Mouse (Mus musculus): ENCODE measurements around the gene C2cd4c. TPM values are rescaled to one million over a fixed set of nuclear protein-coding genes. Genes with fewer than 3 reads are reported as not detected.

The C2cd4c gene
- polyA plus RNA-seq, 1 experiment from 2014 or later: 0.19 TPM

DNA sequence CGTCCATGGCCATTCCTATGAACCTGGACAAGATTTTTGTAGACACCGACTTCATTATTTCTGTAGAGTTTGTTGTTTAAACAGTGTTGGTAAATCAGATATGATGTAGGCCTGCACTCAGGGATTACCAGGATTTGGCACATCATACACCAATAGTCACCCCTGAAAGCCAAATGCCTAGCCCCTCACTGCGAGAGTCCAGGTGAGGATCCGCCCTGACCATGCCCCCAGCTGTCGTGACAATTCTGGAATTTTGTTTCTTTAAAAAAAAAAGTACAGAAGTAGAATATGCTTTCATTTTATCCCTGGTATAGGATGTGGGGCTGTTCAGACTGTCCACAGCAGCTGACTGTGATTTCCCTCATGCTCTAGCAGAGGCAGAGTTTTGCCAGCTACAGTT, 43.9 kb downstream of the C2cd4c start:
- WGBS: 91% methylated on average over 5 of the region's 5 CpGs

DNA sequence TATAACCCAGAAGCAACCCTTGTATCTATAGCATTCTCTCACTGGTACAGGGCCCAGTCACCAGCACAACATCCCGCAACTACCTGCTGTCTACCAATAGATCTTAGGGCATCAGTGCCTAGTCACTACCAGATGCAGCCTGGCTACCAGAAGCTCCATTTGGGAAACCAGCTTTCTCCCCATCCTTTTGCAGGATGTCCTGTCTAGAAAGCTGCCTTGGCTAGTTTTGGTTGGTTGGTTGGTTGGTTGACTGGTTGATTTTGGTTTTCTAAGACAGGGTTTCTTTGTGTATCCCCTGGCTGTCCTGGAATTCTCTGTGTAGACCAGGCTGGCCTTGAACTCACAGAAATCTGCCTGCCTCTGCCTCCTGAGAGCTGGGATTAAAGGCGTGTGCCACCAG, 54.1 kb downstream of the C2cd4c start:
- 88% methylated on average over 2 of the region's 2 CpGs for WGBS
- no peak for ATAC-seq (replicated peaks; ENCODE audit: low FRiP score, low TSS enrichment, low read depth)
- H3K9me3 ChIP-seq (ENCODE audit: control insufficient read depth, low read length): 0 out of 2 replicates have a peak, but pooled peaks cover 3% of the 10 kb centered on the region

More for the DNA sequence above, 43.9 kb downstream of the C2cd4c start:
- Histone ChIP-seq H3K27me3 (replicated peaks; ENCODE audit: control insufficient read depth, insufficient read depth, low read length) (no peaks in the 10 kb centered on the region), H3K36me3 (ENCODE audit: control insufficient read depth, insufficient read depth, low read length) (no peaks in the 10 kb centered on the region), H3K27ac (ENCODE audit: low read depth) (no peak overlapping the region), H3K4me1 (replicated peaks; ENCODE audit: control insufficient read depth, insufficient read depth, low read length) (no peaks in the 10 kb centered on the region), H3K9ac (ENCODE audit: low read length) (no peak overlapping the region), H3K9me3 (ENCODE audit: control insufficient read depth, low read length) (no peaks in the 10 kb centered on the region), H3K4me2 (ENCODE audit: low read length) (no peak overlapping the region), H3K4me3 (ENCODE audit: low read depth, low read length) (no peak overlapping the region)
- no peak for DNase-seq (ENCODE audit: low spot score)
- no peak for ATAC-seq (replicated peaks; ENCODE audit: low FRiP score, low TSS enrichment, low read depth)

DNA sequence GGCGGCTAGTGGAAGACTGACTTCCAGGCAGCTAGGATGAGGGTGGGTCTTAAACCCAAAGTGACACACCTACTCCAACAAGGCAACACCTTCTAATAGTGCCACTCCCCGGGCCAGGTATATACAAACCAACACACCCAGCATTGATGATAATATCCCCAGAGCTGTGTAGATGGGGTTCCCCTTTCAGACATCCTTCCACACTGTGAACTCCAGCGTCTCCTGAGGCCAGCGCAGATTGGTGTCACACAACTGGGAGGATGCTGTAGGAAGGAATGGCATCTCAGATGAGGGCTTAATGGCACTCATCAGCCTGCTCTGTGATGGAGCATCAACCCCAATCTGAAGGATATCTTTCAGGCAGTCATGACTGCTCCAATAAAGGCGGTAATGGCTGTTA, 56.3 kb downstream of the C2cd4c start:
- no peaks in the 10 kb centered on the region for H3K9me3 ChIP-seq (ENCODE audit: control insufficient read depth, low read length)
- DNase-seq (ENCODE audit: low spot score) (no peak), ATAC-seq (replicated peaks; ENCODE audit: low FRiP score, low TSS enrichment, low read depth) (no peak)
- no peaks in the 10 kb centered on the region for H3K36me3 ChIP-seq (ENCODE audit: control insufficient read depth, insufficient read depth, low read length)
- no peak overlapping the region for H3K4me3 ChIP-seq (ENCODE audit: low read depth, low read length)
- no peaks in the 10 kb centered on the region for H3K27me3 ChIP-seq (replicated peaks; ENCODE audit: control insufficient read depth, insufficient read depth, low read length)
- no peak overlapping the region for H3K9ac ChIP-seq (ENCODE audit: low read length)
- WGBS: 96% methylated on average over 5 of the region's 5 CpGs
- peaks cover 18% of the 10 kb centered on the region for H3K4me1 ChIP-seq (replicated peaks; ENCODE audit: control insufficient read depth, insufficient read depth, low read length)
- H3K27ac ChIP-seq (ENCODE audit: low read depth): no peak overlapping the region
- no peak overlapping the region for H3K4me2 ChIP-seq (ENCODE audit: low read length)

More for the DNA sequence above, 54.1 kb downstream of the C2cd4c start:
- Histone ChIP-seq H3K4me3 (ENCODE audit: low read depth, low read length) (no peak overlapping the region), H3K4me1 (replicated peaks; ENCODE audit: control insufficient read depth, insufficient read depth, low read length) (no peaks in the 10 kb centered on the region), H3K27me3 (replicated peaks; ENCODE audit: control insufficient read depth, insufficient read depth, low read length) (no peaks in the 10 kb centered on the region), H3K9ac (ENCODE audit: low read length) (no peak overlapping the region), H3K4me2 (ENCODE audit: low read length) (no peak overlapping the region), H3K27ac (ENCODE audit: low read depth) (no peak overlapping the region), H3K36me3 (ENCODE audit: control insufficient read depth, insufficient read depth, low read length) (no peaks in the 10 kb centered on the region)
- DNase-seq (ENCODE audit: low spot score): no peak

DNA sequence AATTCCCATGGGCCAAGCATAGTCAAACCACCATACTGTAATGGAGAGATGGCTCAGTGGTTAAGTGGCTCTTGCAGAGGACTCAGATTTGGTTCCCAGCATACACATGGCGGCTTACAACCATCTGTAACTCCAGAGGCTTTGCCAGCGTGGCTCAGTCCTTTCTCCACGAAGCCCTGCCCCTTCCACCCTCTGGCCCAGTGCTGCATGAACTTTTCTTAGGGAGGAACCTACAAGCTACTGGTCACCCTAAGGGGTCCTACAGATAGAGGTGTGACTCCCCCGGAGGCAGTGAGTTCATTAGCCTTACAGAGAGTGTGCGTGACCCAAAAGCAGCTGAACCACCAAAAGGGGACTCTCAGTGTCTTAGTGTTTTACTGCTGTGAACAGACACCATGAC, 56.9 kb downstream of the C2cd4c start:
- Histone ChIP-seq H3K36me3 (ENCODE audit: control insufficient read depth, insufficient read depth, low read length) (no peaks in the 10 kb centered on the region), H3K9ac (ENCODE audit: low read length) (no peak overlapping the region), H3K27ac (ENCODE audit: low read depth) (no peak overlapping the region), H3K4me2 (ENCODE audit: low read length) (no peak overlapping the region), H3K9me3 (ENCODE audit: control insufficient read depth, low read length) (no peaks in the 10 kb centered on the region), H3K4me3 (ENCODE audit: low read depth, low read length) (no peak overlapping the region), H3K27me3 (replicated peaks; ENCODE audit: control insufficient read depth, insufficient read depth, low read length) (no peaks in the 10 kb centered on the region), H3K4me1 (replicated peaks; ENCODE audit: control insufficient read depth, insufficient read depth, low read length) (peaks cover 20% of the 10 kb centered on the region)
- ATAC-seq (replicated peaks; ENCODE audit: low FRiP score, low TSS enrichment, low read depth): no peak
- 87% methylated on average over 5 of the region's 5 CpGs for WGBS
- DNase-seq (ENCODE audit: low spot score): no peak

Other genes with a start within 250 kb of the C2cd4c start
- gene Vmn2r83, start 145.3 kb downstream of the C2cd4c start, polyA plus RNA-seq (2014; fragmentation: Nextera tagmentation; extraction: Ambion mirVana): not detected in 2 replicates
- 91.9 and 92.2 TPM in 2 replicates for gene Plpp2, start 80.2 kb downstream of the C2cd4c start, polyA plus RNA-seq (2014; fragmentation: Nextera tagmentation; extraction: Ambion mirVana)
- 47.9 and 48.0 TPM in 2 replicates for gene Mier2, start 58.8 kb downstream of the C2cd4c start, polyA plus RNA-seq (2014; fragmentation: Nextera tagmentation; extraction: Ambion mirVana)
- not detected in 2 replicates for gene Theg, start 26.7 kb downstream of the C2cd4c start, polyA plus RNA-seq (2014; fragmentation: Nextera tagmentation; extraction: Ambion mirVana)
- gene Shc2, start 23.9 kb upstream of the C2cd4c start, polyA plus RNA-seq (2014; fragmentation: Nextera tagmentation; extraction: Ambion mirVana): 8.1 and 8.4 TPM in 2 replicates
- gene Odf3l2, start 31.7 kb upstream of the C2cd4c start, polyA plus RNA-seq (2014; fragmentation: Nextera tagmentation; extraction: Ambion mirVana): not detected in 2 replicates
- gene Madcam1, start 50.5 kb upstream of the C2cd4c start, polyA plus RNA-seq (2014; fragmentation: Nextera tagmentation; extraction: Ambion mirVana): 32.5 and 34.7 TPM in 2 replicates
- gene Tpgs1, start 55.3 kb upstream of the C2cd4c start, polyA plus RNA-seq (2014; fragmentation: Nextera tagmentation; extraction: Ambion mirVana): 80.1 and 81.2 TPM in 2 replicates
- gene Cdc34, start 68.2 kb upstream of the C2cd4c start, polyA plus RNA-seq (2014; fragmentation: Nextera tagmentation; extraction: Ambion mirVana): 129 and 145 TPM in 2 replicates
- gene Gzmm, start 75.0 kb upstream of the C2cd4c start, polyA plus RNA-seq (2014; fragmentation: Nextera tagmentation; extraction: Ambion mirVana): 0.78 and 1.2 TPM in 2 replicates
- gene Bsg, start 90.5 kb upstream of the C2cd4c start, polyA plus RNA-seq (2014; fragmentation: Nextera tagmentation; extraction: Ambion mirVana): 895 and 900 TPM in 2 replicates
- 0.09 and 0.12 TPM in 2 replicates for gene Hcn2, start 102.6 kb upstream of the C2cd4c start, polyA plus RNA-seq (2014; fragmentation: Nextera tagmentation; extraction: Ambion mirVana)
- gene Polrmt, start 132.6 kb upstream of the C2cd4c start, polyA plus RNA-seq (2014; fragmentation: Nextera tagmentation; extraction: Ambion mirVana): 37.9 and 40.1 TPM in 2 replicates
- 0.26 and 0.42 TPM in 2 replicates for gene Fgf22, start 141.1 kb upstream of the C2cd4c start, polyA plus RNA-seq (2014; fragmentation: Nextera tagmentation; extraction: Ambion mirVana)
- 80.3 and 90.3 TPM in 2 replicates for gene Rnf126, start 152.9 kb upstream of the C2cd4c start, polyA plus RNA-seq (2014; fragmentation: Nextera tagmentation; extraction: Ambion mirVana)
- 10.1 and 11.1 TPM in 2 replicates for gene Fstl3, start 163.2 kb upstream of the C2cd4c start, polyA plus RNA-seq (2014; fragmentation: Nextera tagmentation; extraction: Ambion mirVana)
- 0.45 TPM in 1 of 2 replicates, not detected in the other for gene Prss57, start 176.9 kb upstream of the C2cd4c start, polyA plus RNA-seq (2014; fragmentation: Nextera tagmentation; extraction: Ambion mirVana)
- 63.4 and 66.2 TPM in 2 replicates for gene Palm, start 179.5 kb upstream of the C2cd4c start, polyA plus RNA-seq (2014; fragmentation: Nextera tagmentation; extraction: Ambion mirVana)
- 78.3 and 87.9 TPM in 2 replicates for gene Misp, start 207.0 kb upstream of the C2cd4c start, polyA plus RNA-seq (2014; fragmentation: Nextera tagmentation; extraction: Ambion mirVana)
- 286 and 291 TPM in 2 replicates for gene Ptbp1, start 240.4 kb upstream of the C2cd4c start, polyA plus RNA-seq (2014; fragmentation: Nextera tagmentation; extraction: Ambion mirVana)